Mouse (Mus musculus) forebrain, postnatal 0 days (tissue): Measurements from ENCODE around the gene Maml3. TPM values are rescaled to one million over a fixed set of nuclear protein-coding genes. Genes with fewer than 3 reads are reported as not detected.

Source experiments
- ATAC-seq: fragments of 200-750 bp; cut with Nextera tagmentation; 2 replicates; pipeline ENCODE4 v1.8.0; 2017; ENCODE audit warnings: mild to moderate bottlenecking, moderate library complexity
- DNase-seq: peaks from one replicate; pipeline ENCODE4 v3.0.0-alpha.2; 2015
- H3K27ac ChIP-seq: fragments of 300-500 bp; sonication (generic); 2 replicates; pipeline ENCODE4 v1.5.1; 2014; ENCODE audit warnings: low read depth, mild to moderate bottlenecking, antibody characterized with exemption, low read length, moderate library complexity, mixed read lengths
- H3K27me3 ChIP-seq: fragments of 300-500 bp; sonication (generic); 2 replicates; pipeline ENCODE4 v1.6.1; 2014; ENCODE audit warnings: mild to moderate bottlenecking, low read length, mixed read lengths; ENCODE audit not compliant: insufficient read depth
- H3K36me3 ChIP-seq: fragments of 300-500 bp; sonication (generic); 2 replicates; pipeline ENCODE4 v1.6.1; 2014; ENCODE audit warnings: mild to moderate bottlenecking, moderate library complexity; ENCODE audit not compliant: insufficient read depth
- H3K4me1 ChIP-seq: fragments of 300-500 bp; sonication (generic); 2 replicates; pipeline ENCODE4 v1.6.1; 2014; ENCODE audit warnings: antibody characterized with exemption; ENCODE audit not compliant: insufficient read depth
- H3K4me2 ChIP-seq: fragments of 300-500 bp; sonication (generic); 2 replicates; pipeline ENCODE4 v1.6.1; 2014; ENCODE audit warnings: low read depth, mild to moderate bottlenecking, moderate library complexity
- H3K4me3 ChIP-seq: fragments of 300-500 bp; sonication (generic); 2 replicates; pipeline ENCODE4 v1.5.1; 2014; ENCODE audit warnings: low read depth, low read length, mixed read lengths
- H3K9ac ChIP-seq: fragments of 300-500 bp; sonication (generic); 2 replicates; pipeline ENCODE4 v1.6.1; 2014; ENCODE audit warnings: mild to moderate bottlenecking
- H3K9me3 ChIP-seq: fragments of 300-500 bp; sonication (generic); 2 replicates; pipeline ENCODE4 v1.6.1; 2016; ENCODE audit warnings: low read length
- CTCF ChIP-seq: sonication (generic); IDR thresholded peaks from 2 replicates; pipeline ENCODE4 v1.5.1; 2016; ENCODE audit warnings: antibody characterized with exemption, control low read depth, low read depth
- WGBS: fragments of 180-500 bp; shearing (Covaris S2); extraction: QIAGEN DNeasy Blood & Tissue Kit; methylation state at CpG from one replicate; pipeline ENCODE4 v1.1.7; 2014; 5-methylcytosine and 5-hydroxymethylcytosine counted together
- polyA plus RNA-seq: library from polyadenylated mRNA; unstranded; fragments of >200 nt; fragmentation: Nextera tagmentation; extraction: Ambion mirVana; gene quantifications from 2 replicates; pipeline ENCODE4 v1.2.1, GENCODE M21; 2015
- total RNA-seq: library from RNA; depleted of rRNA; stranded (reverse); fragments of >200 nt; gene quantifications from 2 replicates; pipeline ENCODE4 v1.2.3, GENCODE M21; 2014

The Maml3 gene
- total and polyA plus RNA-seq, 2 experiments from 2014 or later, result 3.1 to 14.9 TPM

DNA sequence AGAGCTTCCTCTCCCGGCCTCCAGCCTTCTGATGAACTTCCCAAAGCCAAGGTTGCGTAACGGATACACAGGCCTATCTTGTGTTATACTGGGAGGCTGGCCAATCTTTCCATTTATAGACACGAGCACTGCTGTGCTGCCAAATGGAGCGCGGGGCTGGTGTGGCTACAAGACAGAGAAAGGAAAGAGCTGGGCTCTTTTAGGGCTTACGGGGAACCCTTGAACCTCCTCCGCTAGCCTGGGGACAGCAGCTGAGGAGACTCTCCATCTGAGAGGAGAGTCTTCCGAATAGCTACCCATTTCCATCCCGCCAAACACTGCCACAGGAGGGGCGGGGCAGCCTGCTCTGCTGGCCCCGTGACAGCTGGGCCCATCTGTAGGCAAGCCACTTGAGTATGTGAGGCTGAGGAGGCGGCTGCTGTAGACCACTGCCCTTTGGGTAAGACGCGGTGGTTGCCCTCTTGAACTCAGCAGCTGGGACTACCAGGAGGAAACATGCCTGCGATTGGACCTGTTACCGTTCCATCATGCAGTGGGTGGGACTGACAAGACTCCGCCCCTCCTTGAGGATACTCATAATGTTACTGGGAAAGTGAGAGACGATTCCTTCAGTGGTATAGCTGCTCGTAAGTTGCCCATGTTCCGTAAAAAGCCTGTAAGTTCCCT is 396.0 kb downstream of the Maml3 start:
- peak; percentile 73 for DNase-seq
- H3K27ac ChIP-seq, result peak overlapping the region; percentile 54; the same call in 1 of the 2 replicates
- H3K4me3 ChIP-seq, result no peak overlapping the region
- peak overlapping the region; percentile 14; the same call in 1 of the 2 replicates for H3K4me2 ChIP-seq
- H3K9me3 ChIP-seq, result no peaks in the 10 kb centered on the region
- ATAC-seq, result peak; percentile 85
- no peak for TF ChIP-seq CTCF
- no peak overlapping the region for H3K9ac ChIP-seq
- WGBS, result 50% methylated on average over 21 of the region's 21 CpGs
- H3K27me3 ChIP-seq, result no peaks in the 10 kb centered on the region
- H3K36me3 ChIP-seq, result no peaks in the 10 kb centered on the region
- no peaks in the 10 kb centered on the region for H3K4me1 ChIP-seq

DNA sequence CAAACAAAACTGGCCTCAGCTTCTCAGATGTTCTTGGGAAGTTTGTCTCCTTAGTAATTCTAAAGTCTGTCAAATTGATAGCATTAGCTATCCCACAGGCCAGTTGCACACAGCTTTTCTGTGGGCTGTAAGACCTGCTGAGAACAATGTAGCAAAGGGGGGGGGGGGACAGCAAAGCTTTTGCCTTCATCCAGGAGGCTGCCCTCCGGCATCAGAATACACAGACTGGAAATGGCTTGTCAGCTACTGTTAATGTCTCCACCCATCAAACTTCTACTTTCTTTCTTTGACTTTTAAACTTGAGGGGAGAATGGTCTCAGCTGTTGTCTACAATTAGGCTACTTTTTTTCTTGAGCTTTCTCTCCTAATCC is 396.5 kb downstream of the Maml3 start:
- DNase-seq (no peak), ATAC-seq (no peak)
- no peak overlapping the region for H3K4me2 ChIP-seq
- WGBS, result 66% methylated on average over 1 of the region's 1 CpGs
- TF ChIP-seq CTCF, result no peak
- H3K4me1 ChIP-seq, result no peaks in the 10 kb centered on the region
- no peaks in the 10 kb centered on the region for H3K9me3 ChIP-seq
- H3K36me3 ChIP-seq, result no peaks in the 10 kb centered on the region
- H3K27me3 ChIP-seq, result no peaks in the 10 kb centered on the region
- H3K27ac ChIP-seq, result no peak overlapping the region
- no peak overlapping the region for H3K4me3 ChIP-seq
- no peak overlapping the region for H3K9ac ChIP-seq

DNA sequence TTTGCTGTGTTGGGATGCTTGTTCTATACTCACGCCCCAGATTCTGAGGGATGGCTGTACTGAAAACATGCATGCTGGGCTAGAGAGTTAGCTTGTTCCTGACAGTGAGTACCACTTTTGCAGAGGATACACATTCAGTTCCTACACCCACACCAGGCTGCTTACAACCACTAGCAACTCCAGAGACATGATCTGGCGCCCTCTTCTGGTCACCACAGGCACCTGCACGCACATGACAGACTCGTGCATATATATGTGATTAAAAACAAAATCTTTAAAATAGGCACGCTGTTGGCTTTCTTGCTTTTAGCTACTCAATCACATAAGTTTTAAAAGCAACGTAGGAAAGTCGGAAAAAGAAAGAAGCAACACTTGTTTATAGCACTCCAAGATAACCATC is 399.7 kb downstream of the Maml3 start:
- no peak overlapping the region for H3K9ac ChIP-seq
- H3K4me1 ChIP-seq, result peaks cover 10% of the 10 kb centered on the region
- no peak for DNase-seq
- ATAC-seq, result no peak
- H3K4me2 ChIP-seq, result no peak overlapping the region
- WGBS, result 88% methylated on average over 7 of the region's 7 CpGs
- no peak overlapping the region for H3K27ac ChIP-seq
- H3K9me3 ChIP-seq, result no peaks in the 10 kb centered on the region
- H3K4me3 ChIP-seq, result no peak overlapping the region
- peak; percentile 58 for TF ChIP-seq CTCF
- no peaks in the 10 kb centered on the region for H3K36me3 ChIP-seq
- no peaks in the 10 kb centered on the region for H3K27me3 ChIP-seq

DNA sequence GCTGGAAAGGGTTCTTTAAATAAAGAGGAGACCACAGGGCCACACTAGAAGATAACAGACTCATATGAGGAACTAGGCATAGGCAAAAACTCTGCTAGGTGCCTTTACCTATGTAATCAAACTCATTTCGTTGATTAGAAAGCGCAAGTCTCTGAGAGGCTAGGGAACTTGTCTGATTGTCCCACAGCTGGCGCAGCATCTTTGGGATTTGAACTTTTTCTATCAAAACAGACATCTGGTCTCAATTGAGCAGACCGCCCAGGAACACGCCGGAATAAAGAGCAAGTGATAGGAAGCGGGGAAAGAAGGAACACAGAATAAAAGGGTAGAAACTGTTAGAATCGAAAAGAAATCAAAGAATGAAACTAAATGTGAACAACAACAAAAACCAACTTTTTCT is 401.4 kb downstream of the Maml3 start:
- Histone ChIP-seq H3K9me3 (no peaks in the 10 kb centered on the region), H3K27me3 (no peaks in the 10 kb centered on the region), H3K4me1 (peaks cover 12% of the 10 kb centered on the region), H3K4me2 (no peak overlapping the region), H3K4me3 (no peak overlapping the region), H3K36me3 (no peaks in the 10 kb centered on the region), H3K27ac (no peak overlapping the region), H3K9ac (no peak overlapping the region)
- no peak for DNase-seq
- WGBS, result 81% methylated on average over 8 of the region's 8 CpGs
- TF ChIP-seq CTCF, result no peak
- ATAC-seq, result no peak

DNA sequence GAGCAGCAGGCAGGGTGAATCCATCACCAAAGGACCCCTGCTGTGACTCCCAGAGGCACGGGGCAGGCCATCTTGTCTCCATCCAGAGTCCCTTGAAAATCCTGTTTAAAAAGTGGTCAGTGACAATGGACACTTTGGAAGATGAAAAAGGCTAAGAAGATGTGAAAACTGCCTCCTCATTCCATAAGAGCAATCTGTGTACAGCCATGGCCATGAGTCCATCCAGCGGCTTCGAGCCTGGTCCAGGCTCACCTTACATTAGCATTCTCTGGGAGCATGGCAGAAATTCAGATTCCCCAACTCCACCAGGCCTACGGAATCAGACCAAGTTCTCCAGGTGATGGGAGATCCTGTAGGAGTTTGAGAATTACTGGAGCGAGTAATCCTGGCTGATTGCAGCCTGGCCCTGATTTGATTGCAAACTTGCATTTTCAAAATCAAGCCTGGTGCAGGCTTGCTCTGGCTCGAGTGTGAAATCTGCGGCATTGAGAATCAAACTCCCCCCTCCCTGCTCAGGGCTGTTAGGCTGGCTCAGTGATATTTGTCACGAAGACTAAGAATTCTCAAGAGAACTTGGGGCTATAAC is 402.1 kb downstream of the Maml3 start:
- H3K9ac ChIP-seq, result no peak overlapping the region
- no peak for TF ChIP-seq CTCF
- 62% methylated on average over 8 of the region's 8 CpGs for WGBS
- H3K9me3 ChIP-seq, result no peaks in the 10 kb centered on the region
- no peak overlapping the region for H3K4me3 ChIP-seq
- H3K27me3 ChIP-seq, result no peaks in the 10 kb centered on the region
- peaks cover 12% of the 10 kb centered on the region for H3K4me1 ChIP-seq
- DNase-seq (peak; percentile 17), ATAC-seq (no peak)
- H3K4me2 ChIP-seq, result no peak overlapping the region
- no peaks in the 10 kb centered on the region for H3K36me3 ChIP-seq
- 0 out of 2 replicates have a peak overlapping the region, but pooled peaks have one; percentile 88 for H3K27ac ChIP-seq

DNA sequence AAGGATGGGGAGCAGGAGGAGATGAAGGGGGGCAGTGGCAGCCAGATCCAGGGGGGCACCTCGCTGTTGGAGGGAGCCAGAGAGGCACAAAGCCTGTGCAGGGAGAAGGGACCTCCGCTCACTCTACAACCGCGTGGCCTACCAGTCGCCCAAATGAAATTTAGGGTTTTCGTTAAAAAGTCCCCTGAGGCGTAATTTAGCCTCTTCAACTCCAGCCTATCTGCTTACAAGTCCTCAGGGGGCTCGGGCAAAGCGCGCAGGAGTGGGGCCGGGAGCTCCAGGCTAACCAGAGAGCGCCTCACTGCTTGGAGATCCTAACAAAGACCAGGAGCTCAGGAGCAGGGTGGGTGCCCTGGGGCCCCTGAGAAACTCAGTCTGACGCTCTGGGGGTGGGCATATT is 402.9 kb downstream of the Maml3 start:
- Histone ChIP-seq H3K27ac (peak overlapping the region; percentile 88), H3K9ac (peak overlapping the region; percentile 50), H3K4me2 (peak overlapping the region; percentile 56), H3K4me1 (peaks cover 12% of the 10 kb centered on the region), H3K36me3 (no peaks in the 10 kb centered on the region; the same call in 1 of the 2 replicates), H3K9me3 (no peaks in the 10 kb centered on the region), H3K27me3 (no peaks in the 10 kb centered on the region), H3K4me3 (peak overlapping the region; percentile 31)
- WGBS, result 5% methylated on average over 13 of the region's 13 CpGs
- ATAC-seq (peak; percentile 74), DNase-seq (peak; percentile 66)
- no peak for TF ChIP-seq CTCF

DNA sequence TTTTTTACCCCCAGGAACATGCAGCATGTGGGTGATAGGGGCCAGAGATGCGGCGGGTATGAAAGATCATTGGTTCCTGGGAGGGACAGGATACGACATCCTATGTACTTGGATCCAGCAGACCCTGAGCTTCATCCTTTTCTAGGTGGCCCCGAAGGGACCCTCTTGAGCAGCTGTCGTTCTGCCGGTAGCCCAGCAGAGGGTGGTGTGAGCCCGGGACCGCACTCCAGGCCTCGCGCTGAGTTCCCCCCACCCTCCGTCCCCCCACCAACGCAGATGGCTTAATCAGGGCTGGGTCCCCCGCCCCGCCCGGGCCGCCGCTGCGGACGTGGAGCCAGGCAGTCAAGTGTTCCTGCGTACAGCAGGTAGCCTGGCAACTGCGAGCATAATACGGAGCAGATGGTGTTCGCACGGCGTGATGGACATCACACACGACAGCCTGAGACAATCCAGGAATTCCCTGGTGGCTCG is 403.6 kb downstream of the Maml3 start:
- Histone ChIP-seq H3K4me2 (peak overlapping the region; percentile 56), H3K9me3 (no peaks in the 10 kb centered on the region), H3K9ac (peak overlapping the region; percentile 50), H3K4me3 (peak overlapping the region; percentile 31), H3K27ac (peak overlapping the region; percentile 88), H3K36me3 (no peaks in the 10 kb centered on the region; the same call in 1 of the 2 replicates), H3K4me1 (peaks cover 12% of the 10 kb centered on the region), H3K27me3 (no peaks in the 10 kb centered on the region)
- peak; percentile 93 for DNase-seq
- peak; percentile 89 for TF ChIP-seq CTCF
- ATAC-seq, result peak; percentile 93
- WGBS, result under 1% methylated on average over 27 of the region's 27 CpGs
